Mouse (Mus musculus) limb, embryonic 14.5 days (tissue): ENCODE measurements at regions not wholly inside any gene's neighbourhood (a gene's known extent, or its start where the extent isn't known, plus 50 kb on each side); places are given as distances from the start of the nearest gene placed in this dataset.
A peak's percentile ranks its signal among the peaks of the same experiment; 100 is the strongest.

Experiments used
- ATAC-seq: fragments of 200-750 bp; cut with Nextera tagmentation; 2 replicates; pipeline ENCODE4 v1.8.0; 2017; ENCODE audit warnings: low read depth, moderate number of reproducible peaks, moderate TSS enrichment; ENCODE audit not compliant: low FRiP score
- DNase-seq: peaks from one replicate; pipeline ENCODE4 v3.0.0-alpha.2; 2015; ENCODE audit warnings: low spot score
- H3K27ac ChIP-seq: fragments of 300-500 bp; sonication (generic); replicated peaks from 2 replicates; pipeline ENCODE4 v1.5.1; 2014; ENCODE audit warnings: low read depth, mild to moderate bottlenecking, low read length, moderate library complexity, mixed read lengths
- H3K27me3 ChIP-seq: fragments of 300-500 bp; sonication (generic); 2 replicates; pipeline ENCODE4 v1.6.1; 2014; ENCODE audit warnings: low read length, mixed read lengths; ENCODE audit not compliant: control insufficient read depth, insufficient read depth
- H3K36me3 ChIP-seq: fragments of 300-500 bp; sonication (generic); 2 replicates; pipeline ENCODE4 v1.6.1; 2014; ENCODE audit warnings: mild to moderate bottlenecking, low read length, moderate library complexity, mixed read lengths; ENCODE audit not compliant: control insufficient read depth, insufficient read depth
- H3K4me1 ChIP-seq: fragments of 300-500 bp; sonication (generic); 2 replicates; pipeline ENCODE4 v1.6.1; 2014; ENCODE audit warnings: antibody characterized with exemption, low read length, mixed read lengths; ENCODE audit not compliant: control insufficient read depth, insufficient read depth
- H3K4me2 ChIP-seq: fragments of 300-500 bp; sonication (generic); replicated peaks from 2 replicates; pipeline ENCODE4 v1.6.1; 2014; ENCODE audit warnings: low read depth, mild to moderate bottlenecking, low read length, moderate library complexity; ENCODE audit not compliant: severe bottlenecking
- H3K4me3 ChIP-seq: fragments of 300-500 bp; sonication (generic); replicated peaks from 2 replicates; pipeline ENCODE4 v1.5.1; 2014; ENCODE audit warnings: low read length
- H3K9ac ChIP-seq: fragments of 300-500 bp; sonication (generic); 2 replicates; pipeline ENCODE4 v1.6.1; 2014; ENCODE audit warnings: mild to moderate bottlenecking, low read depth, low read length, moderate library complexity; ENCODE audit not compliant: severe bottlenecking
- H3K9me3 ChIP-seq: fragments of 300-500 bp; sonication (generic); 2 replicates; pipeline ENCODE4 v1.6.1; 2016; ENCODE audit warnings: low read length; ENCODE audit not compliant: control insufficient read depth
- POLR2A ChIP-seq: fragments of 200-500 bp; IDR thresholded peaks from 2 replicates; pipeline ENCODE4 v1.8.0; 2012; ENCODE audit warnings: inconsistent platforms, mild to moderate bottlenecking, moderate library complexity, borderline replicate concordance; ENCODE audit not compliant: insufficient read depth, insufficient read length; ENCODE audit errors: extremely low read depth
- WGBS: fragments of 180-500 bp; shearing (Covaris S2); extraction: QIAGEN DNeasy Blood & Tissue Kit; methylation state at CpG from one replicate; pipeline ENCODE4 v1.1.7; 2014; 5-methylcytosine and 5-hydroxymethylcytosine counted together

GRCm38 (mm10) chr9:31686466-31686865 is 222.2 kb upstream of the Tmem45b start:
- no peak overlapping the region for H3K9ac ChIP-seq
- 79% methylated on average over 5 of the region's 5 CpGs for WGBS
- no peak overlapping the region for H3K27ac ChIP-seq
- ATAC-seq (no peak), DNase-seq (no peak)
- no peak overlapping the region for H3K4me3 ChIP-seq
- H3K27me3 ChIP-seq = no peaks in the 10 kb centered on the region
- H3K36me3 ChIP-seq = no peaks in the 10 kb centered on the region
- H3K4me2 ChIP-seq = no peak overlapping the region
- no peak for TF ChIP-seq POLR2A
- no peaks in the 10 kb centered on the region for H3K9me3 ChIP-seq
- H3K4me1 ChIP-seq = peaks cover 35% of the 10 kb centered on the region

- Histone ChIP-seq H3K27ac (no peak overlapping the region), H3K9ac (0 out of 2 replicates have a peak overlapping the region, but pooled peaks have one; percentile 16), H3K4me1 (peaks cover 35% of the 10 kb centered on the region), H3K4me3 (no peak overlapping the region), H3K36me3 (no peaks in the 10 kb centered on the region), H3K27me3 (no peaks in the 10 kb centered on the region), H3K4me2 (no peak overlapping the region), H3K9me3 (no peaks in the 10 kb centered on the region)
- 47% methylated on average over 8 of the region's 8 CpGs for WGBS
- ATAC-seq (no peak), DNase-seq (no peak)
- no peak for TF ChIP-seq POLR2A
Measured at GRCm38 (mm10) chr9:31684812-31685188, 220.5 kb upstream of the Tmem45b start.

- H3K4me2 ChIP-seq = no peak overlapping the region
- 0 out of 2 replicates have a peak overlapping the region, but pooled peaks have one; percentile 16 for H3K9ac ChIP-seq
- no peak for TF ChIP-seq POLR2A
- H3K27me3 ChIP-seq = no peaks in the 10 kb centered on the region
- H3K9me3 ChIP-seq = no peaks in the 10 kb centered on the region
- no peak overlapping the region for H3K27ac ChIP-seq
- H3K36me3 ChIP-seq = no peaks in the 10 kb centered on the region
- no peak for DNase-seq
- 37% methylated on average over 16 of the region's 18 CpGs for WGBS
- no peak overlapping the region for H3K4me3 ChIP-seq
- peaks cover 35% of the 10 kb centered on the region for H3K4me1 ChIP-seq
- no peak for ATAC-seq
Measured at GRCm38 (mm10) chr9:31684099-31684811, 220.0 kb upstream of the Tmem45b start.

- H3K4me1 ChIP-seq = peaks cover 30% of the 10 kb centered on the region
- ATAC-seq (no peak; the same call in 1 of the 2 replicates), DNase-seq (peak; percentile 34)
- H3K4me3 ChIP-seq = no peak overlapping the region
- TF ChIP-seq POLR2A = no peak
- no peak overlapping the region for H3K4me2 ChIP-seq
- no peaks in the 10 kb centered on the region for H3K36me3 ChIP-seq
- no peaks in the 10 kb centered on the region for H3K9me3 ChIP-seq
- WGBS = 12% methylated on average over 19 of the region's 19 CpGs
- no peaks in the 10 kb centered on the region for H3K27me3 ChIP-seq
- peak overlapping the region; percentile 16; the same call in 1 of the 2 replicates for H3K9ac ChIP-seq
- H3K27ac ChIP-seq = no peak overlapping the region
Measured at GRCm38 (mm10) chr9:31683302-31684081, 219.2 kb upstream of the Tmem45b start.

GRCm38 (mm10) chr9:31682893-31683292 is 218.6 kb upstream of the Tmem45b start:
- H3K4me1 ChIP-seq = peaks cover 24% of the 10 kb centered on the region
- no peaks in the 10 kb centered on the region for H3K27me3 ChIP-seq
- no peak overlapping the region for H3K4me2 ChIP-seq
- H3K9me3 ChIP-seq = no peaks in the 10 kb centered on the region
- 54% methylated on average over 6 of the region's 6 CpGs for WGBS
- H3K27ac ChIP-seq = no peak overlapping the region
- TF ChIP-seq POLR2A = no peak
- ATAC-seq = no peak
- H3K9ac ChIP-seq = no peak overlapping the region
- no peak for DNase-seq
- H3K36me3 ChIP-seq = no peaks in the 10 kb centered on the region
- H3K4me3 ChIP-seq = no peak overlapping the region
